Mouse (Mus musculus) thymus, adult 2 months (tissue): ENCODE measurements around the gene Fer. TPM values are rescaled to one million over a fixed set of nuclear protein-coding genes. Genes with fewer than 3 reads are reported as not detected.

Experiments
- DNase-seq: peaks from one replicate; pipeline ENCODE4 v3.0.0; 2021
- H3K27ac ChIP-seq: fragments of 200-500 bp; 2 replicates; pipeline ENCODE4 v1.5.1; 2012; ENCODE audit warnings: low read length, control low read depth; ENCODE audit not compliant: control insufficient read depth, insufficient read depth
- H3K27me3 ChIP-seq: fragments of 200-500 bp; 2 replicates; pipeline ENCODE4 v1.6.1; 2012; ENCODE audit warnings: mild to moderate bottlenecking, low read length, moderate library complexity, mixed read lengths; ENCODE audit not compliant: control insufficient read depth, insufficient read depth
- H3K36me3 ChIP-seq: fragments of 200-500 bp; 2 replicates; pipeline ENCODE4 v1.6.1; 2012; ENCODE audit warnings: mild to moderate bottlenecking, low read length, moderate library complexity; ENCODE audit not compliant: control insufficient read depth, insufficient read depth
- H3K4me1 ChIP-seq: fragments of 200-500 bp; replicated peaks from 2 replicates; pipeline ENCODE4 v1.6.1; 2012; ENCODE audit warnings: low read length; ENCODE audit not compliant: control insufficient read depth, insufficient read depth
- H3K4me3 ChIP-seq: fragments of 200-500 bp; 2 replicates; pipeline ENCODE4 v1.5.1; 2012; ENCODE audit warnings: mild to moderate bottlenecking, low read length, control low read depth, moderate library complexity; ENCODE audit not compliant: control insufficient read depth, insufficient read depth
- CTCF ChIP-seq: fragments of 200-500 bp; IDR thresholded peaks from 2 replicates; pipeline ENCODE4 v1.5.1; 2012; ENCODE audit warnings: mild to moderate bottlenecking, control low read depth, low read length, moderate library complexity, borderline replicate concordance; ENCODE audit not compliant: control insufficient read depth, poor library complexity, insufficient read depth; ENCODE audit errors: extremely low read depth
- POLR2A ChIP-seq: fragments of 200-500 bp; IDR thresholded peaks from 2 replicates; pipeline ENCODE4 v1.6.1; 2012; ENCODE audit warnings: mild to moderate bottlenecking, low read length, control low read depth, moderate library complexity; ENCODE audit not compliant: control insufficient read depth, poor library complexity, insufficient read depth; ENCODE audit errors: extremely low read depth
- WGBS: fragments of 180-500 bp; shearing (Covaris S2); methylation state at CpG from one replicate; pipeline ENCODE4 v1.1.7; 2018; 5-methylcytosine and 5-hydroxymethylcytosine counted together
- polyA plus RNA-seq: library from polyadenylated mRNA; depleted of rRNA; stranded (reverse); fragments of >200 nt; gene quantifications from 2 replicates; pipeline ENCODE4 v1.2.3, GENCODE M21; 2012

Gene Fer
- polyA plus RNA-seq, 1 experiment = 0.69 TPM

GRCm38 (mm10) chr17:63895829-63896228, 33.0 kb downstream of the Fer start:
- TF ChIP-seq POLR2A (no peak), CTCF (no peak)
- no peaks in the 10 kb centered on the region for H3K36me3 ChIP-seq
- 83% methylated on average over 3 of the region's 3 CpGs for WGBS
- H3K27me3 ChIP-seq = no peaks in the 10 kb centered on the region
- no peak for DNase-seq
- H3K27ac ChIP-seq = no peak overlapping the region
- H3K4me3 ChIP-seq = no peak overlapping the region
- no peaks in the 10 kb centered on the region for H3K4me1 ChIP-seq

DNA sequence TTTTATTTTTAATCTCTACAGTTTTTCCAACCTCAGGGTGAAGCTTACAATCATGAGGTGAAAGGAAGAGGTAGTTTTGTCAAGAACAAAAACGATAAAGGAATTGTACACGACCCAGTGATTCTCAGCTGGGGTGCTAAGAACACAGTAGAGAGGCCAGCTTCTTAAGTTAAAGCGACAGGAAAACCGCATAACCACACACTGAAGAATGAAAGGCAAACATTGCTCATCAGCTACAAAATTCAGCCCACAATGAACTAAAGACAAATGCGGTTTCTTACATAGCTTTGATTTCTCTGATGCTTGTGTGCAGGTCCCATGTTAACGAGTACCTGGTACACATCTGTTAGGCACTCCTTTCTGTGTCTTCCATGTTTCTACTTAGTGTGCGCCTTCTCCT, 34.2 kb downstream of the Fer start:
- no peak overlapping the region for H3K4me3 ChIP-seq
- no peak overlapping the region for H3K27ac ChIP-seq
- 21% methylated on average over 7 of the region's 7 CpGs for WGBS
- no peaks in the 10 kb centered on the region for H3K27me3 ChIP-seq
- DNase-seq = no peak
- TF ChIP-seq CTCF (no peak), POLR2A (no peak)
- H3K4me1 ChIP-seq = no peaks in the 10 kb centered on the region
- no peaks in the 10 kb centered on the region for H3K36me3 ChIP-seq

- H3K36me3 ChIP-seq = no peaks in the 10 kb centered on the region
- WGBS = 97% methylated on average over 4 of the region's 4 CpGs
- no peak overlapping the region for H3K4me3 ChIP-seq
- H3K4me1 ChIP-seq = no peaks in the 10 kb centered on the region
- TF ChIP-seq CTCF = no peak
- TF ChIP-seq POLR2A = no peak
- no peaks in the 10 kb centered on the region for H3K27me3 ChIP-seq
- no peak overlapping the region for H3K27ac ChIP-seq
- DNase-seq = no peak
Observed at GRCm38 (mm10) chr17:63909297-63909696, 46.4 kb downstream of the Fer start.

GRCm38 (mm10) chr17:63921601-63922203, 58.8 kb downstream of the Fer start:
- H3K4me1 ChIP-seq = no peaks in the 10 kb centered on the region
- no peak for DNase-seq
- H3K4me3 ChIP-seq = no peak overlapping the region
- no peak for TF ChIP-seq POLR2A
- no peaks in the 10 kb centered on the region for H3K27me3 ChIP-seq
- no peak overlapping the region for H3K27ac ChIP-seq
- WGBS = 25% methylated on average over 6 of the region's 6 CpGs
- no peaks in the 10 kb centered on the region for H3K36me3 ChIP-seq

GRCm38 (mm10) chr17:63925581-63925980, 62.7 kb downstream of the Fer start:
- DNase-seq = no peak
- Histone ChIP-seq H3K4me3 (no peak overlapping the region), H3K27me3 (no peaks in the 10 kb centered on the region), H3K27ac (no peak overlapping the region), H3K4me1 (no peaks in the 10 kb centered on the region), H3K36me3 (no peaks in the 10 kb centered on the region)
- WGBS = 93% methylated on average over 3 of the region's 3 CpGs
- TF ChIP-seq POLR2A (no peak), CTCF (no peak)

DNA sequence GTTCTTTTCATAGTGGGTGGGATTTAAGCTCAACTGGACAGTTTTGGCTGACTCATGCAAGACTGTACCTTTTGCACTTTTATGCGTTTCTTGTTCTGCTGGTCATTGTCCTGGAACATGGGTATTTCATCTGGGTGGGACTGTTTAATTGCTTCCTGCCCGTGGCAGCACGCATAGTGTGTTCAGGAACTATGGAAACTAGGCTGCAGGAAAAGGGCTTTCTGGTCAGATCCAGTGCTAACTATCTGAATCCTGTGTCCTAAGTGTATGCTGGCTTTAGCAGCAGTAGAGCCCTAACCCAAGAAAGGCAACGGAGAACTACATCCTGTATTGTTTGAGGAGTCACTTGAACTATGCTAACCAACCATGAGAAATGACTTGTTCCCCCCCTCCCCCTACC, 67.8 kb downstream of the Fer start:
- no peaks in the 10 kb centered on the region for H3K4me1 ChIP-seq
- no peaks in the 10 kb centered on the region for H3K36me3 ChIP-seq
- no peak for DNase-seq
- no peaks in the 10 kb centered on the region for H3K27me3 ChIP-seq
- H3K4me3 ChIP-seq = no peak overlapping the region
- no peak overlapping the region for H3K27ac ChIP-seq
- WGBS = 86% methylated on average over 4 of the region's 4 CpGs
- TF ChIP-seq POLR2A (no peak), CTCF (no peak)

DNA sequence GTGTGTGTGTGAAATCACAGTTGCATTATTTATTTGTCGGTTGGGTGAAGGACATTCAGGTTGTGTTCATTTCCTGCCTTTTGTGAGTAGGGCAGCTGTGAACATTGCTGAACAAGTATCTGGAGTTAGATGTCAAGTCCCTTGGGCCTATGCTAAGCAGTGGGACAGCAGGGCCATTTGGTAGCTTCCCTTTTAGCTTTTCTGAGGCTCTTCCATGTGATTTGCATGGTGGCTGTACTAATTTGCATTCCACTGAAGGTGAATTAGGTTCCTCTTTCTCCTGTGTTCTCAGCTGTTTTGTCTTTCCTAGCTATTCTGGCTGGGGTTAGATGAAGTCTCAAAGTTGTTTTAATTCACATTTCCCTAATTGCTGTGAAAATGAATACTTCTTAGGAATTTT, 68.7 kb downstream of the Fer start:
- no peaks in the 10 kb centered on the region for H3K36me3 ChIP-seq
- H3K4me1 ChIP-seq = no peaks in the 10 kb centered on the region
- 89% methylated on average over 1 of the region's 1 CpGs for WGBS
- H3K4me3 ChIP-seq = no peak overlapping the region
- no peak for DNase-seq
- no peak for TF ChIP-seq POLR2A
- TF ChIP-seq CTCF = no peak
- no peaks in the 10 kb centered on the region for H3K27me3 ChIP-seq
- no peak overlapping the region for H3K27ac ChIP-seq
